Mouse (Mus musculus): ENCODE measurements around the gene Slfn14.
"Not testable (repeated sequence)": the region's sequence is repeated elsewhere in the genome, so short reads cannot be mapped to it uniquely, and the experiment has no call there.

The Slfn14 gene

DNA sequence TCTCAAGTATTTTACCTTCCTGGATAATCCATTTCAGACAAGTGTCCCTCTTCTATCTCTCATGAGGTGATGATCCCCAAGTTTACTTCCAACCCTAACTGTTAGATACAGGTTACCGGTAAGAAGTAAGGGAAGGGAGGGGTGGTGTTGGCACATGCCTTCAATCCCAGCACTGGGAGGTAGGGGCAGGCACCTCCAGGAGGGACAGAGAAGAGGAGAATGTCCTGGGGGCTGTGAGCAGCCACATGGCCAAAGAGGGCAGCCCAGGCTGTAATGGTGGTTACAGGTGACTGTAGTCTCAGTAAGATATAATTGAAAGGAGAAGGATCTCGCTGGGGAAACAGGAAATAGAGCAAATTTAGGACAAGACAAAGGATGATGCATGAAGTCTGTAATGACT lies 4.4 kb downstream of the Slfn14 start:
- no peak for DNase-seq (ENCODE audit: low spot score)

DNA sequence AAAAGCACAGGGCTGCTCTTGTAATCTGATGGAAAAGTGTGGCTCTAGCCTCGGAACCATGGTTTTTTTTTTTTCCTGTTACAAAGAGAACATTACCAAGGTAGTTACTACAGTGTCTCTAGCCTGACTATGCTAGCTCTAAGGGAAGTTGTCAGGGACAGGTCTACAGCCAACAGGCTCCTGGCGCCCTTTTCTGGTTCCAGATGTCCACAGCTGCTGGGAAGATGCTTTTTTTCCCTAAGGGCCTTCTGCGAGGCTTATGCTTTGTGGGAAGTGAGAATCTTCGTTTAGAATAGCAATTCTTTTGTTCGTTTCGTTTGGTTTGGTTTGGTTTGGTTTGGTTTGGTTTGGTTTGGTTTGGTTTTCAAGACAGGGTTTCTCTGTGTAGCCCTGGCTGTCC lies 6.8 kb downstream of the Slfn14 start:
- no peak for DNase-seq (ENCODE audit: low spot score)

DNA sequence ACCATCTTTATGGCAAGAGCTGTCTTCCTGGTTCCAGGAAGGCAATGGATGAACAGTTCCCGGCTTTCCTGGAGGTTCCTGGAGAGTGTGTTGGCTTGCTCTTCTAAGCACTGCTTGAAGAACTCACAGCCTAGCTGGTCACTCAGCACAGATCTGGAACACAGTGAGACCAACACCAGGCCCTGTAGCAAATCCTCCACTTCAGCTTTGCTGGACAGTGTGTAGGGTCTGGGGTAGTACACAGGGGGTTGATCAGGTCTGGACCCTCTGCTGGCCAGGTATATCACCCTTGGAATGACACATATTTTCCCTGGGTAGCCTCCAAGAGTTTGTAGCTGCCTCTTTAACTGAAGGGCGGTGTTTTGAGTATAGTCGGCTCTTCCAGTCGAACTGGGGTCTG lies 7.5 kb downstream of the Slfn14 start:
- DNase-seq (ENCODE audit: low spot score): no peak

DNA sequence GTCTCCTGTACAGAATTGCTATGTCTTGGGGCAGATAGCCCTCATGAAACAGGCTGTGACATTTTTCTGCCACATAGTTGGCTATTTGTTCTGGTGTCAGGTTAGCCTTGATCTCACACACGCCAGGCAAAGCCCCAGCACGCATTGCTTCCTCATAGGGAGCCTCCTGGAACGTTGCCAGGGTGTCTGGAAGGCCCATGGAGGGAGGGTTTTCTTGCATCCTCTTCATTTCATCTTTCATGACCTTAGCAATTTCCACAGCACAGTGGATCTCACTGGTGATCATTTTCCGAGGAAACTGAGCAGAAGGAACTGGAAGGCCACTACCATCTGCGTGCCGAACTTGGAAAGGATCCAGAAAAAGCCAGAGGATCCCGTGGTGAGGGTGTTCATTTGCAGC lies 10.3 kb downstream of the Slfn14 start:
- no peak for DNase-seq (ENCODE audit: low spot score)

DNA sequence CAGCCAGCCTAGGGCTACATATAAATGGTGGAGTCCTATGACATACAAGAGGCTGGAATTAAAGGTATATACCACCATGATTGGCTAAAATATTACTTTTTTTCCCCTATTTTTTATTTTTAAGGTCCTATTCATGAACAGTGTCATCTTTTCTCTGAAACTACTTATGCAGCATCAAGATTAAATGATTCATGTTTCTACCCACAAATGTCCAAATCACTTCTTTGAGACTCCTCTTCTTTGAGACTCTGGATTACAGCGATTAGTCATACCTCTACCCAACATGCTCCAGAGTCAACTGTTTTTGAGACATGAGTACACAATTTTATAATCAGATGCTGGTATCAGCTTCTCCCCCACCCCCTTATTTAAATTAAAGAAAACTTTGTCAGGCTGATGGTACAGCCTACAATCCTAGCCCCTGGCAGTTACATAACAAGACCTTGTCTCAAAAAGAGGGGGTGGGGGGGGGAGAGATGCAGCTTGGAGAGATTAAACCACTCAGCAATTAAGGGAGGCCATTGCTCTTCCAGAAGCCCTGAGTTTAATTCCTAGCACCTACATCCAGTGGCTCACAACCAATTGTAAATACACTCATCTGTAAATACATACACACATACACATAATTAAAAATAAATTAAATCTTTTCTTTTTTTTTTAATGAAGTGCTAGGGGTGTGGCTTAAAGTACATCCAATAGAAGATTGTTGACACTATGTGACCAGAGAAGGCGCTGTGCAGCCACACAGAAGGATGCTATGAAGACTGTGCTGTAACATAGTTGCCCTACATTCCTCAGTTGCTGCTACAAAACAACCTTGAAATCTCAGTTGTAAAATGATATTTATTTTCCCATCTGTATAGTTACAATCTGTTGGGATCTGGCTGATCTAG lies 14.3 kb downstream of the Slfn14 start:
- no peak for DNase-seq (ENCODE audit: low spot score)

DNA sequence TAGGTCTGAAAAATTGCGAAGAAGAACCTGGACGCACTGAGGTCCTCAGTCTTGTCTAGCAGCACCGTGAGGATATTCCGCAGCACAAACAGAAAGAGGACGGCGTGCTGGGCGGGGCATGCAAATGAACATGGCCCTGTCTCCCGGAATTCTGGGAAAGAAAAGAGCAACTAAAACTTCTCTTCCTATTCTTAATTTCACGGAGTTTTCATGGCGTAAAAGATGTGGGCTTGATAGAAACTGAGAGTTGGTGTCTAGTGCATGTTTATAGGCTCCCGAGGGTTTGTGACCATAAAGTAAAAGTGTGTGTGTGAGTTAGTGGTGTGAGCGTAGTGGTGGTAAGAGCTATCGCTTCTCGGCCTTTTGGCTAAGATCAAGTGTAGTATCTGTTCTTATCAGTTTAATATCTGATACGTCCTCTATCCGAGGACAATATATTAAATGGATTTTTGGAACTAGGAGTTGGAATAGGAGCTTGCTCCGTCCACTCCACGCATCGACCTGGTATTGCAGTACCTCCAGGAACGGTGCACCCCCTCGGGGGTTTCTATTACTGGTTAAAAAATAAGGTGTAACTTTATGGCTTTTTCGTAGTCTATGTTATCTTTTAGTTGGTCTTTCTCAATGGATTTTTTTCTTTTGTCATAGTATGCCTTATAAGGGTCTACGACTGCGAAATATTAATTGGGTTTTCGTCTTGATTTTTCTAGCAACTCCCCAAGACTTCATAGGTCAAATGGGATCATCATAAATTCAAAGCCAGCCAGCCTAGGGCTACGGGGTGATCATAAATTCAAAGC lies 15.2 kb downstream of the Slfn14 start:
- DNase-seq (ENCODE audit: low spot score): peak; percentile 78

DNA sequence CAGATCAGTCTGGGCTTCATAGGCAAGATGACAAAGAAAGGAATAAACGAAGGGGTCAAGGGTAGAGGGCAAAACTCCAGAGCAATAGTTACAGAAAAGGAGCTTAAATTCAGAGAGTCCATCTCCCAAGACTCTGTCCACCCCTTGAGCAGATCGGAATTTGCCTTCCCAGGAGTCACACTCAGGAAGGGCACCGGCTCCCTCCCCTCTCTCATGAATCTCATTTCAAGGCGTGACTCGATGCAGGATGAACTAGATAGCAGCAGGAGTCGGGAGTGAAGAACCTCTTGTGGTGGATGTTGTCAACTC lies 15.7 kb downstream of the Slfn14 start:
- no peak for DNase-seq (ENCODE audit: low spot score)

DNA sequence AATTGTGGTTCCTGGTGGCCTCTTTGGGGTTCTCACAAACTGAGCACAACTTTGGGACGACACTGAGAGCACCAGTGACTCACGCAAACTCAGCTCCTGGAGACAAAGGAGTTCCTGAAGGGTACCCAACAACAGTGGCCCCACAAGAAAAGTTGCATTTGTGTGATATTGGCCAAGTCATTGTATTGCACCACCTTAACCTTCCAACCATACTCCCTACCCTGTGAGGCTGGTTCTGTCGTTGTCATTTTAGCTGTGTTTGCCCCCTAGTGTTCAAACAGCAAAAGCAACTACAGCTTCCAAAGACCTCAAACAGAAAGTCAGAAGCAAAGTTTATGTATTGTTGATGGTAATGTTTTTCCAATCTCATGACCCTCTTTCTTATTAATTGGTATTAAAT lies 23.4 kb downstream of the Slfn14 start:
- DNase-seq (ENCODE audit: low spot score): peak; percentile 19

DNA sequence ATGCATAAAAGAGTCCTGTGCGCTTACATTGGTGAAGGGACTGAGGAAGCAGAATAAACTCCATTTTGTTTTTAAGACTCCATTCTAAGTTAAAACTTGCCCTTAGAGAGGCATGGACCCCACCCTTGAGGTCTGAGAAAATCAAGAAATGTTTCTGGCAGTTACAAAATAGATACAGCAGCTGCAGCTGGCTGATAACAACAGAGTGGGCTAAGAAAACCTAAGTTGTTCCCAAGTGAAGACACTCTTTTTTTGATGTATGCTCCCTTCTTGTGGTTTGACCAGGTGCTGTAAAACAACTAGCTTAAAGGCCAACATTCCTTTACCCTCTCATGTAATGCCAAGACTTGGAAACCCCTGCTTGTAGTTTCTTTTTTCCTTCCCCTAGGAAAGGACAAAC lies 23.9 kb downstream of the Slfn14 start:
- no peak for DNase-seq (ENCODE audit: low spot score)

DNA sequence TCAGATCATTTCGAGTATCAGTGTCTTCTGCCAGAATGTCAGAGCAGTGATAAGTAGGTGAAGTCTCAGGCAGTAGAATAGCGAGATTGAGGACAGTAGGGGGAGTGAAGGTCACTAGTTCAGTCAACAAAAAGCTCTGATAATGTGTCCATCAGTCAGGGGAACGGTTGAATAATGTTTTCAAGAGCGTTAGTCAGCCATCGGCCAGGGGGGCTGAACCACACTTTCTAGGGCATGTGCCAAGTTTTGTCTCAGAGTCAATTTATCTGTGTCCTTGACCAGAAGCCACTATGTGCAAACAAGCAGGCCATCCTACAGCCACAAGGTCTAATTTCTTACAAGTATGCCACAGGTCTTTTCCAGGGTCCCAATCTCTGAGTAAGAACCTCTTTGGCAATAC lies 29.3 kb downstream of the Slfn14 start:
- DNase-seq (ENCODE audit: low spot score): not testable (repeated sequence)

DNA sequence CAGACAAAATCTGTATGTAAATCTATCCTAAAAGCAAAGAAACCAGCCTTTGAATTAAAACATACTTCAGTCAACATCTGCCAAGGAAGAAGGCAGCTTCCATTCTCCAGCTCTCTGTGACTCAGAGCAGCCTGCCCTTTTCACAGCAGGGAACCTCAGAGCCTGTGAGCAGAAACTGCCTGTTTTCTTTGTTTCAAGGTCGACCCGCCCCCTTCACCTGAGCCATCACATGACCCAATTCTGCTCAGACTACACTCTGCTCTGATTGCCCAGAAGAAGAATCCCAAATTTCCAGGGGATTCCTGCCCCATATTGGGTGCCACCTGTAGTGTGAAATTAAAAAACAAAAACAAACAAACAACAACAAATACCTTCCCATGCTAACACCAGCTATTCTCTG lies 46.7 kb downstream of the Slfn14 start:
- DNase-seq (ENCODE audit: low spot score): no peak

DNA sequence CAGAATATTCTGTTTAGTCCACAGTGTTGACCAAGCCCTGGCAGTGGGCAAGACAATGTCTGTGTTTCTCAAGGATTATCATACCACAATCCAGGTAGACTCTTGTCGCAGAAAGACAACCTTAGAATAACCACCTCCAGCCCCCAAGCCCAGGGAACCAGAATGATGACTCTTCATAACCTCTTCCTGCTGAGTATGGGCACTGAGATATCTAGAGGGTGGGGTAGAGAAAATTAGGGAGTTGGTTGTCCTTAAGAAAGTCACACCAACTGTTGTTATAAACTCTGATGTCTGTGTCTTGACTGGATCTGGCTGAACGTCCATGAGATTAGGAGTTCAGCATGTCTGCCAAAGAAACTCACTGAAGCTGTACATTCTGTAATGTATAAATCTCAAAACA lies 48.1 kb downstream of the Slfn14 start:
- no peak for DNase-seq (ENCODE audit: low spot score)

DNA sequence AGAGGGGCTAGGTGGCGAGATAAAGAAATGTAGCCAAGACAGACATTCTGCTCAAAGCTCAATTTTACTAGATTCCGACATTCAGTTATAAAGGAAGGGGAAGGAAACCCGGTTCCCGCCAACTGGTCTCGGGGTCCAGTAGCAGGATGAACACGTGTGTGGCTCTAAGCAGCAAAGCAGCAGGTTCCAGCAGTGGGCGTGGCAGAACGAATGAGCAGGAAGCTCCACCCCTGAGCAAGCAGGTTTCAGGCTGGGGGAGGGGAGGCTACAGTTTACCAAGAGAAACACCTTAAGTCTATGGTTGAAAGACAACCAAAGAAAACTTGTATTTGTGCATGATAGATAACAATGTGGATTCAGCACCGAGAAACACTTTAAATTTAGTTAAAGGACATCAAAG lies 49.1 kb downstream of the Slfn14 start:
- DNase-seq (ENCODE audit: low spot score): not testable (repeated sequence)

DNA sequence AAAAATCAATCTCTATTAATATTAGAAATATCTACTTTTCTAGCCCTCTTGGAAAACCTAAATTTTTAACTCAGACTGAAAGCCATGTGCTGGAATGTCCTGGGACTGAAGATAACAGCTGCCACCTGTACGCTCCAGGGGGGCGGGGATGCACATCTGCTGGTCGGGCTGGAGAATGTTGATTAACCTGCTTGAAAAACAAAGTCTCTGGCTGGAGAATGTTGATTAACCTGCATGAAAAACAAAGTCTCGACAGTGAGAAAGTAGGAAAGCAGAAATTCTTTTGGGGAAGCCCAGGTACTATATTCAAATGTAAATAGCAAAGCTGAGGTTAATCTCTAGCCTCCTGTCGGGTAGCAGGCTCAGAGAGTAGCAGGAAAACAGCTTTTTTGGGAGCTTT lies 52.9 kb downstream of the Slfn14 start:
- DNase-seq (ENCODE audit: low spot score): not testable (repeated sequence)

DNA sequence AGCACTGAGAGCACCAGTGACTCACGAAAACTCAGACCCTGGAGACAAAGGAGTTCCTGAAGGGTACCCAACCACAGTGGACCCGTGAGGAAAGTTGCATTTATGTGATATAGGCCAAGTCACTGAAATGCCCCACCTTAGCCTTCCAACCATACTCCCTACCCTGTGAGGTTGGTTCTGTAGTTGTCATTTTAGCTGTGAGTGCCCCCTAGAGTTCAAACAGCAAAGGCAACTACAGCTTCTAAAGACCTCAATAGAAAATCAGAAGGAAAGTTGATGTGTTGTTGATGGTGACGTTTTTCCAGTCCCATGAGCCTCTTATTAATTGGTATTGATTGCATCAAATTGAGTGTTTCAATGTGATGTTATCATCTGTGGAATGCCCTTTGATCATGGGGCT lies 55.6 kb downstream of the Slfn14 start:
- no peak for DNase-seq (ENCODE audit: low spot score)

DNA sequence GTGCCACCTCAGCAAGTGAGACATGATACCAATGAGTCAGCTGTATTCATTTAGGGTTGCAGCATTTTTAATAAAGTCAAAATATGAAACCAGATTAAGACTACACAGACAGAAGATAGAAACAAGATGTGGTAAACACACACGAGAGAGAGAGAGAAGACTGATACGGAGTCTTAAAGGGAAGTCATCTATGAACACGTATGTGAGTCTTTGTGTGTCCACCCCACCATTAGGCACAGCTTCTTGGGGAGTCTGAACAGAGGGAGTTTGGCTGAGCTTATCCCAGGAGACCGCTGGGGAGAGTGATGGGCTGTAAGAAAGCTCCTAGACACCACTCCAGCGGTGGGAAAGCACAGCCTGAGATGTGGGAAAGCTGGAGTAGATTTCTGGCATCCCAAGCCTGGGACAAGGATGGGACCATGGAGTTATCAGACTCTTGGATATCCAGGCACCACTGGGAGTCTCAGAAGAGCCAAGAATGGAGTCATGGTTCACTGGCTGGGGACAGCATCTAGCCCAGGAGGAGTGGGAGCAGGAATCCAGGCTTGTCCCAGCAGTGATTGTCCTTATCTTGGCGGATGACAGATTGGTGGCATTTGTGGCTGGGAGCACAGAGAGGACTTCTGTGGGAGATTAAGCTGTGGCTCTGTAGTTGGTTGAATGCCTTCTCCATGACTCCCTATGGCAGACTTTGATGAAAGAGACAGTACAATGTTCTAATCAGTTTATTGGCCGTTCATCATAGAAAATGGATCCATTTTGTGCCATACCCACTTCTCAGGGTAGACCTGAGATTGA lies 58.4 kb downstream of the Slfn14 start:
- no peak for DNase-seq (ENCODE audit: low spot score)

DNA sequence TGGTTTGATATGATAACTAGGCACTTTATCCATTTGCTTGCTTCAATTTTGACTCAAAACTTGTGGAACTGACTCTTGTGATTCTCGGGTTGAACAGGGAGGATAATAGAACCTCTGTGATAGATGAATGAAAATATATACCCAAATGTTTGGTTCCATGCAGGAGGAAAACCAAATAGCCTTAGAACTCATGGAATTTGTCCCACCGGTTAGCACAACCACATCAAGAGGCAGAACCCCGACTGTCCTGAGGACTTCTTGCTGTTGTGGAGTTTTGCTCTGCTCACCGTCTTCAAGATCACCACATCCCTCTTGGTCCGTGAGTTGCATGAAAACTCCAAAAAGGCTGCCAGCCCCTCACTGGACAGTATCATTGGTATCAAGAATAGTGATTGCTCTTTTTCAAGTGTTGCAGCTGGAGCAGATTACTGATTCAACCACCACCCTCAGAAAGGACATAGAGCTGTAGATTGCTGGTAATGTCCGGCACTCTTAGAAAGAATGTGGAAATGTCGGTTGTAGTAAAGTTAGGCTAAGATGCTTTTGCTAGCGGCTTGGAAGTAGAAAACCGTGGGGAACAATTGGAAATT lies 61.1 kb downstream of the Slfn14 start:
- DNase-seq (ENCODE audit: low spot score): no peak
